Mouse (Mus musculus) brain, embryonic 18.5 days (tissue): ENCODE measurements at regions not wholly inside any gene's neighbourhood (a gene's known extent, or its start where the extent isn't known, plus 50 kb on each side); places are given as distances from the start of the nearest gene placed in this dataset.
"Not testable (repeated sequence)": the region's sequence is repeated elsewhere in the genome, so short reads cannot be mapped to it uniquely, and the experiment has no call there.

Experiments
- DNase-seq: peaks from one replicate; pipeline ENCODE4 v3.0.0-alpha.2; 2012; ENCODE audit warnings: low read depth, low spot score

DNA sequence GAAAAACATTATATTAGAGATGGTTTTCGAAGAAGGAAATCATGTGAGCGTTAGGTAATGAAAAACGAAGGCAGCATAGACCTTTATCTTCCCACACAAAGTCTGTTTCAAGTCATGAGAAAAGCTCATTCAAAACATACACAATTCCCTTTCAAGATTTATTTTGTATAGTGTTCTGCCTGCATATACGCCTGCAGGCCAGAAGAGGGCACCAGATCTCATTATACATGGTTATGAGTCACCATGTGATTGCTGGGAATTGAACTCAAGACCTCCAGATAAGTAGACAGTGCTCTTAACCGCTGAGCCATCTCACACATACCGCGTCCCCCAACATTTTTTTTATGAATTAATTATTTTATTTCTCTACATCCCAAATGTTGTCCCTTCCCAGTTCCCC is 578.3 kb upstream of the Ccdc54 start:
- no peak for DNase-seq

DNA sequence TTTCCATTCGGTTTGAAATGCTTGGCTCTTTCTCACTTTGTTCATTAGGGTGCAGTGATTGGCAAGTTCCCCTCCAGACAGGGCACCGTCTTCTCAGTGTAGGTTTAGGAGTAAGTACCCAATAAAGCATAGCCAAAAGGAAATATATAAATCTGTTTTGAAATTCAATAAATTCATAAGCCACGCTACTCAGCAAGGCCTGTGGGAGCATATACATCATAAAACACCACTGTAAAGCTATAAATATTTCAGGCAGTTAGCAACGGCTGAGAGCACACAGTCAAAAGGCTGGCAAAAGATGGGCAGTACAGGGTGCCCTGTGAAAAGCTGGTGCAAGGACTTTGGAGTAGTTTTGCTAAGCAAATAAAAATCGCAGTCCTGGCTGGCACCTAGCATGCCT is 569.8 kb upstream of the Ccdc54 start:
- DNase-seq: no peak

DNA sequence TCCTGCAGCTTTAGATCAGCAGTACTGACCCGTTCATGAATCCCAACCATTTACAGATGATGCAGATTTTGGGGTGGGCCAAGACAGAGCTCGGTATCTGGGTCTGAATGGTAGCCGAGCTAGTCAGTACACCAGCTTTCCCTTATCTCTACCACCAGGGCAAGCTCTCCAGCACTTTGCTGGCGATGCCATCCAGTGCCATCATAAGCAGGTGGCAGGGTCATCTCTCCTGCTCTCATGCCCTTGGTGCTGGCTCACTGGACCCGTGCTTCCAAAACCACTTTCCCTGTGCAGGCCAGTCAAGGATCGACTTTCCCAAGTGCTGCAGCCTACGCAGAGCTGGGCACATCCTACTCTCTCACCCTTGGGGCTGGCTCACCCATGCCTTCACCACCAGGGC is 547.6 kb upstream of the Ccdc54 start:
- DNase-seq: no peak

DNA sequence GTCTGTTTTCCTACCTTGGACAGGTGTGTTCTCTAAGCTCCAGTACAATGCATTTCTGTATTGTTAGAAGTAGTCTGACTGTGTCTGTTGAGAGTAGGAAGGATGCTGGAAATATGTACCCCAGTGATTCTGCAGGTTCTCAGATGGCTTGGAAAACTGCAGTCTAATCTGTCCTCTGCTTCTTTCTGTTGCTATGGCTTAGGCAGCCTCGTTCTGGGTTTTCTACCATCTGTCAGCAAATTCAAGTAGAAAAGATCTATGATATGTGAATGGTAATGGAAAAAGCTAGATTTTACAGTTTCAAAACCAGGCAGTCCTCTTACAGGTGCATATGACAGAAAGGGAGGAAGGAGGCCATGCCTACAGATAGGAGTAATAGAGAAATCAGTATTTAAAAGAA is 528.9 kb upstream of the Ccdc54 start:
- peak; percentile 24 for DNase-seq

DNA sequence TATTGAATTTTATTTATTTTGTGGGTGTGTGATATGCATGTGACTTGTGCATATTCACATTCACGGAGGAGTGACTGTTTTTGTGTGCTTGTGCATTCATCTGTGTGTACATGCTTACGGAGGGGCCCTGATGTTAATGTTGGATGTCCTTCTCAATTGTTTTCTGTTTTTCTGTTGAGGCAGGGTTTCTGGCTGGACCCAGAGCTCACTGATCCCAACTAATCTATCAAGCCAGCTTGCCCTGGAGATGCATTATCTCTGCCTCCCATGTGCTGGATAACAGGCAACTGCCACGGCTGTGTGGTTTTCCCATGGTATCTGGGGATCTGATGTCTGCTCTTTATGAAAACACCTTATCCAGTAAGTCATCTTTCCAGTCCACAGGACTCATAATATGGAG is 527.4 kb upstream of the Ccdc54 start:
- no peak for DNase-seq

DNA sequence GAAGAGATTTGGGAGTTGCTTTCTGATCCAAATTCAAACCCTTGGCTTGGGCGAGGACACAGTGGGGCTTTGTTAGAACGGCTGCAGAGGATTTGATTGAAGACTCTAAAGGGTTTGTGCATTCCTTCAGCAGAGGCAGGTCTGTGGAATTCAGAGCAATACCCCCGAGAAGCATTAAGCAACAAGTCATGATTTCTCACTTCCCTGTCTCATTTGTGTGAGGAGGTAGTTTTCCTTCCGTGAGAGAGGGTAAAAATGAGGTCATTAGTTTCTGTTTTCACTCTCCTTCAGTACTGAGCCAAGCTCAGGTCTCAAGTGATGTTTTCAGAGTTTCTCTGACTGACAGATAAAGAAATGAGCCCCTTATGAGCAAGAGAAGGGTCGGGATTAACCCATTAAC is 526.9 kb upstream of the Ccdc54 start:
- no peak for DNase-seq

DNA sequence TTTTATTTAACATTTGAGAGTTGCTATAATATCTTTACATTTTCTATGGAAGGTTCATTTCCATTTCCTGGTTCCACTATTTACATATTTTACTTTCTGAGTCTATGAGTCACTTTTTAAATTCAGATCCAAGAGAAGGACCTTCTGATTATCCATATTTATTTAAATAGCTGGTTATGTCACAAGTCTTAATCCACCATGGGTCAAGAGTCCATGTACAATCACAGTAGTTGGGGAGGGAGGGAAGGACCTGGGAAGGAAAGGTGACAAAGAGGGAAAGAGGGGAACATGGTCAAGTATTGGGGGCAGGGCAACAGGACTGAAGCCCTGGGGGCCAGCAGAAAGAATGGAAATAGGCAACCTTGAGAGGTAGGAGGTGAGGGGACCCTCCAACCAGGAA is 518.9 kb upstream of the Ccdc54 start:
- DNase-seq: no peak

DNA sequence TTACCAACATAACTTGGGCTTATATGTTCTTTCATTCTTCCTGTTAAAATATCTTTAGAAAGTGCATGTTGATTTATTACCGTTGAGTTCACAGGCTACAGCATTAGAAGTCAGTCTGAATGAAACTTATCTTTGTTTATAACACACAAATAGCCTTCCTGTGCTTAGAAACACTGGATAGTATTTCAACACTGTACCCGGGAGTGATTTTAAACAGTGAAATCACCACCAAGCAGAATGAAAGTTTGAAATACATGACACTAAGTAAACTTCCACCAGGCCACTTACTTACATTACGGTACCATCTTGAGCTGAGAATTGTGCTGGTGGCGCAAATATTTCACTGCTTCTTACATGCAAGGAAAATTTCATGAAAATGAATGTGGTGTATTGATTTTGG is 516.5 kb upstream of the Ccdc54 start:
- no peak for DNase-seq

DNA sequence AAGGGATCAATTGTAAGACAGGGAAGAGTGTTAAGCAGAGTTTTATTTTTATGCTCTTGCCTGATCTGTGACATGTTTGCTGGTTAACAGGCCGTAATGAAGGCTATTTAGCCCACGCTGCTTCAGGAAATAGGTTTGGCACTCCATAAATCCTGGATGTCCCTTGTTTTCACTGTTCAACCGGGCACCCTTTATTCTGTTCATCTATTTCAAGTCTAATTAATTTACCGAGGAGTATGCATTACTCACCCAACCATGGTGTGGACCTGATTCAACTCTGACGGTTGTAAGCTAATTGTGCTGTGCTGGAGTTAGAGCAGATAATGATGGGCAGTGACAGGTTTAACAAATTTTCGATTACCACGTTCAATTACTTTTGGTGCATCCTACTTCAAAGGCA is 495.6 kb upstream of the Ccdc54 start:
- no peak for DNase-seq

DNA sequence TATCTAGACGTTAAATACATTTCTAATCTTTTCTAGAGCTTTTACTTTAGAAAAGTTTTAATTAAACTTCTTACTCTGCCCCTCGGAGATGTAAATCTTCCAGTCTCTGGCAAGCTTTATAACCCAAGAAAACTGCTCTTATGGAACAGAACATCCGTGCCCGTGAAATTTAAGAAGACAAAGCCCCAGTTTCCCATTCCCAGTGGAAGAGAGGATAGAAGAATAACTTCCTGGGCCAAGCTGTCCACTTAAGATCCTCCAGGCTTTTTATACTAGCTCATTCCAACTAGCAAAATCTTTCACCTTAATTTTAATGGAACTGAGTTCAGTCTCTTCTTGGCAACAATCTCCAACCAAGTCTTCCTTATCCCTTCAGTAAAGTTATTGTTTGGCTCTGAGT is 489.2 kb upstream of the Ccdc54 start:
- DNase-seq: no peak

DNA sequence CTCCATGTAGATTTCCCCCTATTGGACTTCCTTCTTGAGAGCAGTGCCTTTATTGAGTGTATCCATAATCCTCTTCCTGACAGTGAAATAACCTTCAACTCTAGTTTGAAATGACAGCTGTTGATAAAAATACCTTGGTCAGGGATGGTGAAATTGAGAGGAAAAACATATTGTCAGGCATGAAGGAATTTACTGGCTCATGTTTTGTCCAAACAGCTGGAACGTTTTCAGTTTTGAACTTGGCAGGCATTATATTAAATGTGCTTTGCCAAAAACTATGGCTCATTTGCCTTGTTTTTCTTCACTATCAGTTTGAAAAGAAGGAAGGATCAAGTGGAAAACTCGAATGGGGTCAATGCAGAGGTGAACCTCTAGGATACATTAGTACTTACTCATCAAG is 457.7 kb upstream of the Ccdc54 start:
- no peak for DNase-seq

DNA sequence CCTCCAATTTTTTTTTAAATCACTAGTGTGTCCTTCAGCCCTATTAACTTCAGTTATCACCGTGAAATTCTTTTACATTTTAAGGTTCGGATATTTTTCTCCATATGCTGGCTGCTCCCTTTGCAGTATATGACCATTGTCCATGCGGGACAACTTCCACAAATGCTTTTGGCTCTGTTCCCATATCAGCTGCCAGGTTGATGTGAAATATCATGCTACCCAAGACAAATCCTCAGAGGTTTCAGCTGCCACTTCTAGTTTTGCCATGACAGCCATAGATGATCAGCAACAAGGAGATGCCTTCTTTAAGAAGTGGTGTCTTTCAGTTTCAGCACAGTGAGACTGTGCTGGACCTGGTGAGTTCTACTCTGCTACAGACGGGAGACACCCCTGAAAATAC is 457.2 kb upstream of the Ccdc54 start:
- no peak for DNase-seq

DNA sequence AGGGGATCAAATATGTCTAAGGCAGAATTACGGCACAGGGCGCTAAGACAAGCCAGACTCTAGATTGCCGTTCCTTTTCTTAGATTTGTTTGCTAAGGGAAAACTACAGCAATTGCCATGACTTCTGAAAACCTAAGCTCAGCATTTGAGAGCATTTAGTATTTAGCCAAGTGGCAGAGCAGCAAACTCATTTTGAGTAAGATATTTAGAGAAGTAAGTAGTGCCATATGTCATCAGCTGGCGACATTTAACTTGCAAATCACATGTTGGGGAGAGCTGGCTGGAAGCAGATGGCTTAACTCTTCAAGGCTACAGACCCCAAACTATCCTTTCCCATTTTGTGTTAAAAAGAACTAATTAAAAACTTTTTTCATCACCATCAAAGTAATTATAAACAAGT is 450.4 kb upstream of the Ccdc54 start:
- DNase-seq: peak; percentile 32

DNA sequence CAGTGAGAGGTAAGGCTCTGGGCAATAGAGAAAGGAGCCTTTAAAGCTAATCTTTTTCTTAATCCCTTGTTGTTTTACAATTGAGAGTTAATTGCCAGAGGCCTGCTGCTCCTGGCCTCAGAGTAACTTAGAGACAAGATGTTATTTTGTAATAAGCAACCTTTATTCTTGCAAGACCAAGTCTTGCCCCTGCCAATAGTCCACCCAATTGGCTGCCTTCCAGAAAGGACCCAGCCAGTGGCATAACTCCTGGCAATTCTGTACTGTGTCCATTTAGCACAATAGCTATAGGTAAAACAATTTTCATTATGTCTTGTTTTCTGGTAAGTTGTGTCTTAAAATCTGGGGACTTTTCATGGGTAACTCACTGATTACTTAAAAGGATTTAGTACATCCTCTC is 411.9 kb upstream of the Ccdc54 start:
- DNase-seq: no peak

DNA sequence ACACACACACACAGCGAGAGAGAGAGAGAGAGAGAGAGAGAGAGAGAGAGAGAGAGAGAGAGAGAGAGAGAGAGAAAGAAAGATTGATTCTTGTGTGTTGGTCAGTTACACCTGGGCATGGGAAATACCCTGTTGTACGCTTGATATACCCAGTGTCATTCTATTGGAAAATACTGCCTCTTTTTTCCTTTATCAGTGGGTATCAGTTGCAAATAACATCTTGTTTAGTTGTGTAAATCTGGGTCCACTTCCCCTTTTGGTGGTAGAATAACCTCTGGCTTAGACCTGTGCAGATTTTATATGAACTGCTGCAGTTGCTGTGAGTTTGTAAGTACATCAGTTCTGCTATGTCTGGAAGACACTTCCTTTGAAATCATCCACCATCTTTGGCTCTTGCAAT is 373.4 kb upstream of the Ccdc54 start:
- DNase-seq: no peak

DNA sequence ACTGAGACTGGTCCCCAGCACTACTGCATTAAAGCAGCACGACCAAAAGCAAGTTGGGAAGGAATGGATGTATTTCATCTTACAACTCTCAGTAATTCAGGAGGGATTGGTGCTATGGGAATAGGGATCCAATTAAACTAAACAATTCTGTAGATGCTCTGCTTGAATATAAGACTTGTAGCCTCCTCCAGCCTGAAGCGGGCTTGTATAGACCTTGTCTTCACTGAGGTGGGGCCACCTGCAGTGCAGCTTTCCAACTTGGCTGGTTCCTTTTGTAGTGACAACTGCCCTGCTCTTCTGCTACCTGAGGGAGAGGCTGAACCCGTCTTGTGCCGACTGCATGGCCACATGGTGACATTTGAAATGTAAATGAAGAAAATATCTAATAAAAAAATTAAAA is 353.1 kb upstream of the Ccdc54 start:
- no peak for DNase-seq

DNA sequence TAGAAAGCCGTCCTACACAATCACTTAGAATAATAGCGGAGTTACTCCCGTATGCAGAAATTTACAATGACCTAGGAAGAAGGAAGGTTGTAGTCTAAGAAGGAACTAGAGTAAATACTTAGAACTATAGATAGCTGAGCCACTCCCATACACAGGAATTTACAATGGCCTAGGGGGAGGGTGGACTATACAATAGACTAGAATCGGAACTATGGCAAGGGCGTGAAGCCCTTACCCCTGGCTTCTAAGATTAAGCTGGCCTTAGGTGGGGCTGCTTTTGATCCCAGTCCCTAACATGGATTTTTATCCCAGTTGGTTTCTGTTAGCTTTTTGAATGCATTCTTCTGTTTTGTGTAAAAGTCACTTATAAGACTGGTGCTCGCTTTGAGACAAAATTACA is 352.6 kb upstream of the Ccdc54 start:
- not testable (repeated sequence) for DNase-seq

DNA sequence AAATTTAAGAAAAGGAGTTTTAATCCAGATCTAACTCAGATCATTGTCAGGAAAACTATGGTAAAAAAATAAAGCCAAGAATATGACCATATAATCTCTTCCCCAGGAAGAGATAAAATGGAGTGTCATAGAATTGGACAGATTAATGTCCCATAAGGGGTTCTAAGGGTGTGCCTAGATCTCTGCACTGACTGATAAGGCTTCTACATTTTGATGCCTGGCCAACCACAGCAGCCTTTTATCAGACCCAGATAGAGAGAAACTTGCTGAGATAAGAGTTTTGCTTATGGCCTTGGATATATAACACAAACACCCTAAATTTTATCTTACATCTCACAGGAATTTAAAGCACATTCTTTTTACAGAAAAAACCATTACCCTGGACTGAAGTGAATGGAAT is 351.3 kb upstream of the Ccdc54 start:
- no peak for DNase-seq

DNA sequence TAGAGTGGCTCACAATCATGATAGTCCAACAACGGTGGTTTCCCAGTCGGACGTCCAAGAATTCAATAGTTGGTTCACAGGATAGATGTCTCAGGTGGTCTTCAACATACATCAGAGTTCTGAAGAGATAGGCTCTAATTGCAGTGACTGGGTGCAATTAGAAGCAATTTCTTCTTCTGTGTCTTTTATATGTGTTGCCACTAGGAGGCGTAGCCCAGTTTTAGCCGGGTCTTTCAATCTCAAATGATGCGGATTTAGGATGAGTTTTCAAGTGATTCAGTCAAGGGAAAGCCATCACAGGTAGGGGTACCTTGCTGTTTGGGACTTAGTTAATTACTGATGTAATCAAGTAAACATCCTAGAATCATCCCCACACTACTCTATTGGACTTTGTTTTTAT is 348.4 kb upstream of the Ccdc54 start:
- DNase-seq: no peak

DNA sequence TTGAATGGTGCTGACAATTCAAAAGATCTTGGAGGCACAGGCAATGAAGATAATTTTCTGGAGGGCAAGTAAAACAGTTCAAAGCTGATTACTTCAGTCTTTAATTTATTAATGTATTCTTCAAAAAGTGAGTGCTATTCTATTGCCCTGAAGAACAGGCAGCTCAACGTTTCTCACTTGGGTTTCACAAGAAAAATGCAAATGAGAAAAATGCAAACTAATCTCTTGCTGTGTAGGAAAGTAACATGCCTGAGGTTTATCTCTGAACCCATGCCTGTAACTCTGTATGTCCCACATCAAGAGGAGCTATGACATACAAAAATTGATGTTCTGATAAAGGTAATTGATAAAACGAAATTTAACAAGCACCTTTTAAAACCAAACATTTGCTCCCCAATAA is 316.8 kb upstream of the Ccdc54 start:
- no peak for DNase-seq

DNA sequence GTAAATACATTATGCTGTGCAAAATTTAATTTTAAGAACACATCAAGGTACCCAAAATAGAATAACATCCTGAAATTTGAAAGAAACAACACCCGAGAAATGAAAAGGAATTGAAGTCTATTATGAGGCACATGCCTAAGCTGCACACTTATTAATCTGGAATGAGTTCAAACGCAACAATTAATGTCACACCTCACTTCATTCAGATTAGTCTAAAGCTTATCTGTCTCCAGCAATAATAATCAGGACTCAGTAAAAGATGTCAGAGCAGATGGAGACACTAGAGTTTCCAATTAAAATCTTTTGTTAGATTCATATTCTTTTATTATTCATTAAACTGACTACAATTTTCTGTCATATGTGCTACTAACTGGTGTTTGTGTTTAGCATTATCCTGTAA is 308.2 kb upstream of the Ccdc54 start:
- no peak for DNase-seq

DNA sequence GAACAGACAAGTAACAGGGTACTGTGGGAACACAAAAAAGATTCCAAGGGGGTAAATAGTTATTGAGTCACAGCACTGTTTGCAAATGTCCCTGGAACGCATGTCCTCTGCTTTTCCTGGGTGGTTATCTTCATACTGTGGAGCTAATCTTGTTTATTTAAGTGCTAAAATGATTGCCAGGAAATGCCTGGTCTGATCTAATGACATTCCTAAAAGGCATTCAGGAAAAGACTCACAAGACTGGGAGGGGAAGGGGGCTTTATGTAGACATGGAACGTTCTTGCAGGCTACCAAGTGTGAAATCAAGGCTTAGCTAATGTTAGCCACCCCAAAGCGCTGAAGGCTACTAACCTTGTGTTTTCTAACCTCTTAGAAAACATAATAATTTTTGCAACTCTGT is 287.0 kb upstream of the Ccdc54 start:
- DNase-seq: no peak

DNA sequence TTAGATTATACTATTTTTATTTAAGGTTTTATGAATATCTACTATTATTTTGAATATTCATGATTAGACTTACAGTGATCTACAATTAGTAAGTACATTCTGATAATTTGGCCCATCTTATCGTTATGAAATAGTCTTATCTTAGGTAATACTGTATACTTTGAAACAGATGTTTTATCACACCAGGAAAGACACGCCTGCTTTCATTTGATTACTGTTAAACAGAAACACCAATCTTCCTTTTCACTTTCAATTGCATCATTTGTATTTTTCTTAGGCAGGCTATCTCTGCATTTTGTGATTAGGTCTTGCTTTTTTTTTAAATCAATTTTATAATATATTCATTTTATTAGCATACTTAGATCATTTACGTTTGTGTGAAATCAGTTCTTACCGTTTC is 280.4 kb upstream of the Ccdc54 start:
- no peak for DNase-seq

DNA sequence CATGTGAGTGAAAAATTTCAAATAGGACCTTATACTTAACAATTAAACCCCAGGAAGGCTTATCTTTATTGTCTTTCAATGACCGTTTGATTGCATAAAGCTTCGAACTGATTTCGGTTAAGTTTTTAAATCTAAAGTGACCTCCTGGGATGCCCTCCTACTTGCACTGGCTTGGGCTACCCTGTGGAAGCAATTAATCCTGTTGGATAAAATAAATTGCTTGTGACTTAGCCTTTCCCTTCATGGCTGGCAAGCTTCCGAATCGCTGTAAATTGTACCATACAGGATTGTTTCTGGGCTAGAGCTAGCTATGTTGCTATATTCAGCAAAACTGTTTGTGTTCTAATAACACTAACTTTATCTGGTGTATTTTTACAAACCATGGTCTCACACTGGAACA is 272.6 kb upstream of the Ccdc54 start:
- DNase-seq: no peak

DNA sequence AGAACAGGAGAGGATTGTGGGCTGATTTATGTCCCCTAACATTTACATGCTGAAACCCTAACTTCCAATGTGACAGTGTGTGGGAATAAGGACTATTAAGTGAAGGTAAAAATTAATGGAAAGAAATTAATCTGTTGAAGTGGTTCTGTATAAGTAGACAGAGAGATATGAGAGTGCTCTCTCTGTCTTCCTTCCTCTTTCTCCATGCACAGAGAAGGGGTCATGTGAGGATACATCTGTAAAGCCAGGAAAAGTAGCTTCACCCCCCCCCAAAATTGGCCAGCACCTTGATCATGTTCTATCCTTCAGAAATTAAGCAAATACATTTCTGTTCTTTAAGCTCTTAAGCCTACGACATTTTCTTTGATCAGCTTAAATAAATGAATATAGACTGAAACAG is 268.6 kb upstream of the Ccdc54 start:
- no peak for DNase-seq
